Mouse (Mus musculus) embryonic facial prominence, embryonic 14.5 days (tissue): ENCODE results near the gene Espn. TPM values are rescaled to one million over a fixed set of nuclear protein-coding genes. Genes with fewer than 3 reads are reported as not detected.

Experiments used
- ATAC-seq: fragments of 200-750 bp; cut with Nextera tagmentation; 2 replicates; pipeline ENCODE4 v1.8.0; 2017; ENCODE audit warnings: low read depth, moderate number of reproducible peaks, moderate TSS enrichment
- DNase-seq: peaks from one replicate; pipeline ENCODE4 v3.0.0-alpha.2; 2015; ENCODE audit warnings: low spot score
- H3K27ac ChIP-seq: fragments of 300-500 bp; sonication (generic); replicated peaks from 2 replicates; pipeline ENCODE4 v1.5.1; 2014; ENCODE audit warnings: low read depth, mild to moderate bottlenecking, low read length, moderate library complexity
- H3K27me3 ChIP-seq: fragments of 300-500 bp; sonication (generic); replicated peaks from 2 replicates; pipeline ENCODE4 v1.6.1; 2014; ENCODE audit warnings: low read length; ENCODE audit not compliant: control insufficient read depth, insufficient read depth
- H3K36me3 ChIP-seq: fragments of 300-500 bp; sonication (generic); 2 replicates; pipeline ENCODE4 v1.6.1; 2014; ENCODE audit warnings: low read length, mixed read lengths; ENCODE audit not compliant: control insufficient read depth, insufficient read depth
- H3K4me1 ChIP-seq: fragments of 300-500 bp; sonication (generic); 2 replicates; pipeline ENCODE4 v1.6.1; 2014; ENCODE audit warnings: antibody characterized with exemption, low read length; ENCODE audit not compliant: control insufficient read depth, insufficient read depth
- H3K4me2 ChIP-seq: fragments of 300-500 bp; sonication (generic); 2 replicates; pipeline ENCODE4 v1.6.1; 2014; ENCODE audit warnings: low read depth, mild to moderate bottlenecking, low read length, moderate library complexity, mixed read lengths
- H3K4me3 ChIP-seq: fragments of 300-500 bp; sonication (generic); 2 replicates; pipeline ENCODE4 v1.5.1; 2014; ENCODE audit warnings: low read depth, mild to moderate bottlenecking, low read length
- H3K9ac ChIP-seq: fragments of 300-500 bp; sonication (generic); 2 replicates; pipeline ENCODE4 v1.6.1; 2014; ENCODE audit warnings: low read depth, mild to moderate bottlenecking, low read length, moderate library complexity, mixed read lengths
- H3K9me3 ChIP-seq: fragments of 300-500 bp; sonication (generic); 2 replicates; pipeline ENCODE4 v1.6.1; 2016; ENCODE audit warnings: low read length; ENCODE audit not compliant: control insufficient read depth
- WGBS: fragments of 180-500 bp; shearing (Covaris S2); extraction: QIAGEN DNeasy Blood & Tissue Kit; methylation state at CpG from one replicate; pipeline ENCODE4 v1.1.7; 2014; 5-methylcytosine and 5-hydroxymethylcytosine counted together
- polyA plus RNA-seq: library from polyadenylated mRNA; unstranded; fragments of >200 nt; fragmentation: Nextera tagmentation; extraction: Ambion mirVana; gene quantifications from 2 replicates; pipeline ENCODE4 v1.2.1, GENCODE M21; 2014

The Espn gene
- polyA plus RNA-seq, 1 experiment from 2014 or later, result 4.2 TPM

GRCm38 (mm10) chr4:152190096-152190653 is 38.0 kb upstream of the Espn start:
- no peaks in the 10 kb centered on the region for H3K36me3 ChIP-seq
- 65% methylated on average over 11 of the region's 11 CpGs for WGBS
- H3K4me1 ChIP-seq, result peaks cover 30% of the 10 kb centered on the region
- H3K4me2 ChIP-seq, result no peak overlapping the region
- no peak overlapping the region for H3K9ac ChIP-seq
- DNase-seq (no peak), ATAC-seq (no peak)
- 0 out of 2 replicates have a peak overlapping the region, but pooled peaks have one; percentile 33 for H3K27ac ChIP-seq
- no peak overlapping the region for H3K4me3 ChIP-seq
- H3K27me3 ChIP-seq, result no peaks in the 10 kb centered on the region
- no peaks in the 10 kb centered on the region for H3K9me3 ChIP-seq

- H3K9me3 ChIP-seq, result no peaks in the 10 kb centered on the region
- no peak for DNase-seq
Measured at GRCm38 (mm10) chr4:152189691-152190090, 37.5 kb upstream of the Espn start.

GRCm38 (mm10) chr4:152189071-152189470 is 36.9 kb upstream of the Espn start:
- H3K36me3 ChIP-seq, result no peaks in the 10 kb centered on the region
- WGBS, result 83% methylated on average over 6 of the region's 6 CpGs
- no peak overlapping the region for H3K9ac ChIP-seq
- H3K27ac ChIP-seq, result no peak overlapping the region
- ATAC-seq, result no peak
- peaks cover 33% of the 10 kb centered on the region for H3K4me1 ChIP-seq
- H3K9me3 ChIP-seq, result no peaks in the 10 kb centered on the region
- H3K27me3 ChIP-seq, result no peaks in the 10 kb centered on the region
- H3K4me3 ChIP-seq, result no peak overlapping the region
- H3K4me2 ChIP-seq, result no peak overlapping the region
- no peak for DNase-seq

More at GRCm38 (mm10) chr4:152189691-152190090, 37.5 kb upstream of the Espn start:
- Histone ChIP-seq H3K27me3 (no peaks in the 10 kb centered on the region), H3K36me3 (no peaks in the 10 kb centered on the region), H3K4me3 (no peak overlapping the region), H3K4me2 (no peak overlapping the region), H3K27ac (0 out of 2 replicates have a peak overlapping the region, but pooled peaks have one; percentile 33), H3K9ac (no peak overlapping the region), H3K4me1 (peaks cover 33% of the 10 kb centered on the region)
- 81% methylated on average over 4 of the region's 4 CpGs for WGBS
- no peak for ATAC-seq

GRCm38 (mm10) chr4:152188651-152189050 is 36.5 kb upstream of the Espn start:
- Histone ChIP-seq H3K27me3 (no peaks in the 10 kb centered on the region), H3K9me3 (no peaks in the 10 kb centered on the region), H3K4me2 (no peak overlapping the region), H3K9ac (no peak overlapping the region), H3K27ac (no peak overlapping the region), H3K4me3 (no peak overlapping the region), H3K4me1 (peaks cover 33% of the 10 kb centered on the region), H3K36me3 (no peaks in the 10 kb centered on the region)
- DNase-seq, result no peak
- WGBS, result 91% methylated on average over 2 of the region's 2 CpGs
- no peak for ATAC-seq

- ATAC-seq, result no peak
- Histone ChIP-seq H3K9me3 (no peaks in the 10 kb centered on the region), H3K36me3 (no peaks in the 10 kb centered on the region), H3K4me3 (0 out of 2 replicates have a peak overlapping the region, but pooled peaks have one; percentile 28), H3K9ac (no peak overlapping the region), H3K27ac (no peak overlapping the region; the same call in 1 of the 2 replicates), H3K4me1 (peaks cover 24% of the 10 kb centered on the region), H3K27me3 (no peaks in the 10 kb centered on the region), H3K4me2 (peak overlapping the region; percentile 58; the same call in 1 of the 2 replicates)
- 87% methylated on average over 9 of the region's 9 CpGs for WGBS
- DNase-seq, result no peak
Measured at GRCm38 (mm10) chr4:152187142-152187541, 35.0 kb upstream of the Espn start.

GRCm38 (mm10) chr4:152186205-152187082 is 34.3 kb upstream of the Espn start:
- Histone ChIP-seq H3K4me1 (peaks cover 24% of the 10 kb centered on the region), H3K27me3 (no peaks in the 10 kb centered on the region), H3K4me3 (peak overlapping the region; percentile 28), H3K36me3 (no peaks in the 10 kb centered on the region), H3K4me2 (peak overlapping the region; percentile 58), H3K9ac (peak overlapping the region; percentile 54), H3K27ac (peak overlapping the region; percentile 92), H3K9me3 (no peaks in the 10 kb centered on the region)
- ATAC-seq (no peak), DNase-seq (no peak)
- WGBS, result 38% methylated on average over 14 of the region's 14 CpGs

- whole genome bisulfite sequencing, result 4% methylated on average over 17 of the region's 19 CpGs
- H3K4me3 ChIP-seq, result peak overlapping the region; percentile 28
- peak overlapping the region; percentile 92 for H3K27ac ChIP-seq
- peak overlapping the region; percentile 54 for H3K9ac ChIP-seq
- H3K9me3 ChIP-seq, result no peaks in the 10 kb centered on the region
- H3K4me2 ChIP-seq, result peak overlapping the region; percentile 58
- no peaks in the 10 kb centered on the region for H3K27me3 ChIP-seq
- ATAC-seq (peak; percentile 88), DNase-seq (peak; percentile 91)
- H3K36me3 ChIP-seq, result no peaks in the 10 kb centered on the region
- H3K4me1 ChIP-seq, result peaks cover 22% of the 10 kb centered on the region
Measured at GRCm38 (mm10) chr4:152185510-152186204, 33.5 kb upstream of the Espn start.

GRCm38 (mm10) chr4:152185137-152185509 is 33.0 kb upstream of the Espn start:
- H3K36me3 ChIP-seq, result no peaks in the 10 kb centered on the region
- no peaks in the 10 kb centered on the region for H3K9me3 ChIP-seq
- peak overlapping the region; percentile 54 for H3K9ac ChIP-seq
- peak overlapping the region; percentile 28 for H3K4me3 ChIP-seq
- H3K27me3 ChIP-seq, result no peaks in the 10 kb centered on the region
- ATAC-seq, result peak; percentile 76
- 4% methylated on average over 3 of the region's 3 CpGs for WGBS
- H3K4me1 ChIP-seq, result peaks cover 22% of the 10 kb centered on the region
- peak overlapping the region; percentile 58 for H3K4me2 ChIP-seq
- peak overlapping the region; percentile 92 for H3K27ac ChIP-seq
- peak; percentile 91 for DNase-seq
